Mouse (Mus musculus) neural tube, embryonic 12.5 days (tissue): ENCODE measurements at regions not wholly inside any gene's neighbourhood (a gene's known extent, or its start where the extent isn't known, plus 50 kb on each side); places are given as distances from the start of the nearest gene placed in this dataset.
"Not testable (repeated sequence)": the region's sequence is repeated elsewhere in the genome, so short reads cannot be mapped to it uniquely, and the experiment has no call there.

Experiments
- ATAC-seq: fragments of 200-750 bp; cut with Nextera tagmentation; 2 replicates; pipeline ENCODE4 v1.8.0; 2017; ENCODE audit warnings: low read depth, mild to moderate bottlenecking, moderate TSS enrichment, moderate library complexity; ENCODE audit not compliant: low FRiP score
- H3K27ac ChIP-seq: fragments of 300-500 bp; sonication (generic); 2 replicates; pipeline ENCODE4 v1.5.1; 2016
- H3K27me3 ChIP-seq: fragments of 300-500 bp; sonication (generic); replicated peaks from 2 replicates; pipeline ENCODE4 v1.6.1; 2016; ENCODE audit warnings: mild to moderate bottlenecking
- H3K36me3 ChIP-seq: fragments of 300-500 bp; sonication (generic); 2 replicates; pipeline ENCODE4 v1.6.1; 2016; ENCODE audit warnings: mild to moderate bottlenecking
- H3K4me1 ChIP-seq: fragments of 300-500 bp; sonication (generic); 2 replicates; pipeline ENCODE4 v1.6.1; 2016
- H3K4me2 ChIP-seq: fragments of 300-500 bp; sonication (generic); replicated peaks from 2 replicates; pipeline ENCODE4 v1.6.1; 2016; ENCODE audit warnings: mild to moderate bottlenecking
- H3K4me3 ChIP-seq: fragments of 300-500 bp; sonication (generic); 2 replicates; pipeline ENCODE4 v1.5.1; 2016
- H3K9ac ChIP-seq: fragments of 300-500 bp; sonication (generic); 2 replicates; pipeline ENCODE4 v1.6.1; 2016; ENCODE audit warnings: mild to moderate bottlenecking
- H3K9me3 ChIP-seq: fragments of 300-500 bp; sonication (generic); 2 replicates; pipeline ENCODE4 v1.6.1; 2016; ENCODE audit warnings: mild to moderate bottlenecking
- WGBS: fragments of 180-500 bp; shearing (Covaris S2); methylation state at CpG from one replicate; pipeline ENCODE4 v1.1.7; 2016; 5-methylcytosine and 5-hydroxymethylcytosine counted together

- not testable (repeated sequence) for H3K36me3 ChIP-seq, H3K9ac ChIP-seq, H3K9me3 ChIP-seq, ATAC-seq, H3K27me3 ChIP-seq, H3K4me3 ChIP-seq, H3K27ac ChIP-seq, H3K4me1 ChIP-seq, H3K4me2 ChIP-seq
- WGBS, result 61% methylated on average over 2 of the region's 3 CpGs
Observed at GRCm38 (mm10) chr8:20057626-20058025, 154.4 kb downstream of the Gm31371 start.

GRCm38 (mm10) chr8:20098121-20098520 is 194.9 kb downstream of the Gm31371 start:
- H3K27me3 ChIP-seq, ATAC-seq, H3K4me2 ChIP-seq, H3K36me3 ChIP-seq, H3K4me3 ChIP-seq, H3K9ac ChIP-seq, H3K4me1 ChIP-seq, H3K27ac ChIP-seq, H3K9me3 ChIP-seq: not testable (repeated sequence)
- 84% methylated on average over 5 of the region's 5 CpGs for WGBS

GRCm38 (mm10) chr8:20100241-20100640 is 197.0 kb downstream of the Gm31371 start:
- not testable (repeated sequence) for H3K4me1 ChIP-seq, ATAC-seq, H3K4me2 ChIP-seq, H3K4me3 ChIP-seq, H3K27ac ChIP-seq, H3K36me3 ChIP-seq, H3K9me3 ChIP-seq, H3K27me3 ChIP-seq, H3K9ac ChIP-seq
- no CpG with 5 or more reads among the region's 1 CpGs for WGBS

- WGBS, result no CpG with 5 or more reads among the region's 2 CpGs
- H3K4me3 ChIP-seq, H3K27me3 ChIP-seq, H3K9ac ChIP-seq, H3K27ac ChIP-seq, ATAC-seq, H3K36me3 ChIP-seq, H3K9me3 ChIP-seq, H3K4me2 ChIP-seq, H3K4me1 ChIP-seq: not testable (repeated sequence)
Observed at GRCm38 (mm10) chr8:20102374-20102773, 199.2 kb downstream of the Gm31371 start.

GRCm38 (mm10) chr8:20107154-20107553 is 204.0 kb downstream of the Gm31371 start:
- not testable (repeated sequence) for H3K4me3 ChIP-seq, H3K9me3 ChIP-seq, H3K27ac ChIP-seq, ATAC-seq, H3K4me1 ChIP-seq, H3K27me3 ChIP-seq, H3K36me3 ChIP-seq, H3K9ac ChIP-seq, H3K4me2 ChIP-seq
- WGBS, result 80% methylated on average over 1 of the region's 2 CpGs

GRCm38 (mm10) chr8:20116785-20117184 is 213.6 kb downstream of the Gm31371 start:
- not testable (repeated sequence) for H3K4me3 ChIP-seq, H3K4me2 ChIP-seq, ATAC-seq, H3K9ac ChIP-seq, H3K27me3 ChIP-seq, H3K4me1 ChIP-seq, H3K36me3 ChIP-seq, H3K27ac ChIP-seq, H3K9me3 ChIP-seq
- 75% methylated on average over 2 of the region's 2 CpGs for WGBS

GRCm38 (mm10) chr8:20119581-20119980 is 216.4 kb downstream of the Gm31371 start:
- H3K9ac ChIP-seq, H3K36me3 ChIP-seq, H3K27ac ChIP-seq, H3K9me3 ChIP-seq, ATAC-seq, H3K4me3 ChIP-seq, H3K27me3 ChIP-seq, H3K4me1 ChIP-seq, H3K4me2 ChIP-seq: not testable (repeated sequence)
- 83% methylated on average over 4 of the region's 4 CpGs for WGBS

GRCm38 (mm10) chr8:20120186-20120585 is 217.0 kb downstream of the Gm31371 start:
- H3K9ac ChIP-seq, H3K4me1 ChIP-seq, H3K9me3 ChIP-seq, H3K27ac ChIP-seq, H3K27me3 ChIP-seq, H3K4me3 ChIP-seq, H3K4me2 ChIP-seq, ATAC-seq, H3K36me3 ChIP-seq: not testable (repeated sequence)
- 93% methylated on average over 2 of the region's 2 CpGs for WGBS

- H3K9ac ChIP-seq, H3K27ac ChIP-seq, ATAC-seq, H3K4me3 ChIP-seq, H3K27me3 ChIP-seq, H3K4me2 ChIP-seq, H3K4me1 ChIP-seq, H3K9me3 ChIP-seq, H3K36me3 ChIP-seq: not testable (repeated sequence)
- 95% methylated on average over 10 of the region's 11 CpGs for WGBS
Observed at GRCm38 (mm10) chr8:20121391-20121909, 218.3 kb downstream of the Gm31371 start.

- not testable (repeated sequence) for H3K36me3 ChIP-seq, H3K27me3 ChIP-seq, H3K4me1 ChIP-seq, H3K9me3 ChIP-seq
- 8% methylated on average over 70 of the region's 72 CpGs for WGBS
- Histone ChIP-seq H3K27ac (0 out of 2 replicates have a peak overlapping the region, but pooled peaks have one; percentile 46), H3K4me3 (peak overlapping the region; percentile 67), H3K9ac (peak overlapping the region; percentile 82), H3K4me2 (peak overlapping the region; percentile 43)
- ATAC-seq, result peak; percentile 100
Observed at GRCm38 (mm10) chr8:20122067-20122925, 219.1 kb downstream of the Gm31371 start.

- H3K9ac ChIP-seq, H3K36me3 ChIP-seq, ATAC-seq, H3K27ac ChIP-seq, H3K4me3 ChIP-seq, H3K9me3 ChIP-seq, H3K4me1 ChIP-seq, H3K27me3 ChIP-seq: not testable (repeated sequence)
- H3K4me2 ChIP-seq, result peak overlapping the region; percentile 31; the same call in 1 of the 2 replicates
- WGBS, result 87% methylated on average over 5 of the region's 5 CpGs
Observed at GRCm38 (mm10) chr8:20123545-20123944, 220.4 kb downstream of the Gm31371 start.

GRCm38 (mm10) chr8:20135626-20136025 is 227.4 kb downstream of the Gm15319 start:
- not testable (repeated sequence) for H3K27me3 ChIP-seq, ATAC-seq, H3K4me3 ChIP-seq, H3K36me3 ChIP-seq, H3K9me3 ChIP-seq, H3K9ac ChIP-seq, H3K27ac ChIP-seq, H3K4me2 ChIP-seq, H3K4me1 ChIP-seq
- no CpG with 5 or more reads among the region's 1 CpGs for WGBS

- H3K4me2 ChIP-seq, H3K36me3 ChIP-seq, ATAC-seq, H3K27ac ChIP-seq, H3K9ac ChIP-seq, H3K27me3 ChIP-seq, H3K9me3 ChIP-seq, H3K4me1 ChIP-seq, H3K4me3 ChIP-seq: not testable (repeated sequence)
- WGBS, result 90% methylated on average over 4 of the region's 4 CpGs
Observed at GRCm38 (mm10) chr8:20145436-20145835, 217.6 kb downstream of the Gm15319 start.
